Mouse (Mus musculus): Measurements from ENCODE around the gene Emc6.

DNA sequence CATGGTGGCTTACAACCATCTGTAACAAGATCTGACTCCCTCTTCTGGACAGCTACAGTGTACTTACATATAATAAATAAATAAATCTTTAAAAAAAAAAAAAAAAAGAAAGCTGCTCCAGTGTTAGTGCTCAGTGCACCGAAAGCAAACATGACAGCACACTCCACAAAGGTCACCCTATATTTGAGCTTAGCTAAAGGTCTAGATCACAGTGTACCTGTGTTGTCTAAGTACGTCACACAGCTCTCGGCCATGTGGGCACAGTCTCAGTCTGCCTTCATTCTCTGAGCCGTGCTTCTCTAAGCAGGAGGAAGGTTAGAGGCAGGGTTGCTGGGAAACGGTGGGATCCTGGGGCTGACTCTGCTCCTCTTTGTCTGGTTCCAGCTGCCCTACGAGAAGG, 50.3 kb downstream of the Emc6 start:
- no peak for TF ChIP-seq CTCF (IDR thresholded peaks at IDR 0.05; ENCODE audit: low read depth, low read length)
- TF ChIP-seq POLR2A (IDR thresholded peaks at IDR 0.05; ENCODE audit: borderline replicate concordance, low read depth, low read length): no peak

Measured in bone marrow macrophage, adult 2 months (primary cell).